Mouse (Mus musculus): ENCODE data around the gene Lyar.

The Lyar gene

GRCm38 (mm10) chr5:38255644-38256043 lies 35.4 kb downstream of the Lyar start:
- no peak for DNase-seq (ENCODE audit: low read depth in 2 of 2, low spot score in 2 of 2)

GRCm38 (mm10) chr5:38256551-38256950 lies 36.3 kb downstream of the Lyar start:
- DNase-seq (ENCODE audit: low read depth in 2 of 2, low spot score in 2 of 2) = no peak

GRCm38 (mm10) chr5:38258034-38258772 lies 37.9 kb downstream of the Lyar start:
- no peak for DNase-seq (ENCODE audit: low read depth in 2 of 2, low spot score in 2 of 2)

- no peak for DNase-seq (ENCODE audit: low read depth in 2 of 2, low spot score in 2 of 2)
Measured at GRCm38 (mm10) chr5:38258773-38259146, 38.5 kb downstream of the Lyar start.

GRCm38 (mm10) chr5:38259455-38260106 lies 39.3 kb downstream of the Lyar start:
- DNase-seq (ENCODE audit: low read depth in 2 of 2, low spot score in 2 of 2) = peak in 1 of 2 experiments; percentile 5

GRCm38 (mm10) chr5:38260107-38260682 lies 39.9 kb downstream of the Lyar start, which contains the start of gene Tmem128:
Gene Tmem128, plus strand, starts transcription at chr5:38260185.
- DNase-seq (ENCODE audit: low read depth in 2 of 2, low spot score in 2 of 2) = peak; percentile 37 to 60

GRCm38 (mm10) chr5:38270942-38271341 lies 50.7 kb downstream of the Lyar start:
- no peak for DNase-seq (ENCODE audit: low read depth in 2 of 2, low spot score in 2 of 2)

GRCm38 (mm10) chr5:38273831-38274230 lies 53.6 kb downstream of the Lyar start:
- no peak for DNase-seq (ENCODE audit: low read depth in 2 of 2, low spot score in 2 of 2)

GRCm38 (mm10) chr5:38275771-38276170 lies 55.5 kb downstream of the Lyar start, which contains the start of gene Otop1:
Gene Otop1, plus strand, starts transcription at chr5:38275972.
- DNase-seq (ENCODE audit: low read depth in 2 of 2, low spot score in 2 of 2) = no peak

GRCm38 (mm10) chr5:38276451-38276850 lies 56.2 kb downstream of the Lyar start:
- DNase-seq (ENCODE audit: low read depth in 2 of 2, low spot score in 2 of 2) = no peak

GRCm38 (mm10) chr5:38277098-38277866 lies 57.0 kb downstream of the Lyar start:
- DNase-seq (ENCODE audit: low read depth in 2 of 2, low spot score in 2 of 2) = no peak

GRCm38 (mm10) chr5:38277936-38278600 lies 57.8 kb downstream of the Lyar start:
- DNase-seq (ENCODE audit: low read depth in 2 of 2, low spot score in 2 of 2) = no peak

- no peak for DNase-seq (ENCODE audit: low read depth in 2 of 2, low spot score in 2 of 2)
Measured at GRCm38 (mm10) chr5:38280075-38280474, 59.8 kb downstream of the Lyar start.
